Mouse (Mus musculus) right cerebral cortex, postnatal 4 days (tissue): ENCODE data around the gene Olfr1199.

Source experiments
- DNase-seq: peaks from one replicate; pipeline ENCODE4 v3.0.0-alpha.2; 2022

Olfr1199 gene

DNA sequence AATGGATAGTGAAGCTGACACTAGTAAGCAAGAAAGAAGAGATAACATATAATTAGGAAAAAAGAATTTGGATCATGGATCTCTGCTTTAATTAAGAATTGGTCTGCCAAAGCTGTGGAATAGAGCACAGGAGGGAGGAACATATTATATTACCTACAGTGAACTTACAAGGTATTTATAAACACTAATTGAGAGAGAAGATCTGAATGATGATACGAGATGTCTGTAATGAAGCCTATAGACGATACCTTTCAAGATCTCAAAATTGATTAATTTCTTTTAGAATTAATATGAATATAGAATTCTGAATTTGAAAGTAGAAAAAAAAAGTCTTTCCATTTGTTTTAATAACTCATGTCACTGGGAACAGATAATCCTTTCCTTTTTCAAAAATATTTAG lies at the start of gene Olfr1199:
TSS of gene Olfr1199 (minus strand) at position 101 of the 400 bp plus-strand sequence.
- no peak for DNase-seq

DNA sequence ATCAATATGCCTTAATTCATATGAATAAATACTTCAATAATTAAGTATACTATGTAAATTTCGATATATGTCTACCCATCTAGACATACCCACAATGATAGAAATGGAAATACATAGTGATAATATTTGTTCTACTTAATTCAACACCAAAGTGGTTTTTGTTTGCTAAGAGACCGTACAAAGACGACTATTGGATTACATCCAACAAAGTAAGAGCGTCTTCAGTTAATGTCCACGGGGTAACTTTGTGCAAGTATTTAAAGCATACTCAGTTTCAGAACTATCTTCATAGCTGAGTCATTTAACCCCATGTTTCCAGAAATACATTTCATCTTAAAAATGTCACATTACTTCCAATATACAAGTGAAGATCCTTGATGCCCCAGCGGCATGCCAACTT lies 32.5 kb upstream of the Olfr1199 start, which contains the start of gene Olfr1201:
TSS of gene Olfr1201 (plus strand) at position 301 of the 400 bp plus-strand sequence.
- no peak for DNase-seq

DNA sequence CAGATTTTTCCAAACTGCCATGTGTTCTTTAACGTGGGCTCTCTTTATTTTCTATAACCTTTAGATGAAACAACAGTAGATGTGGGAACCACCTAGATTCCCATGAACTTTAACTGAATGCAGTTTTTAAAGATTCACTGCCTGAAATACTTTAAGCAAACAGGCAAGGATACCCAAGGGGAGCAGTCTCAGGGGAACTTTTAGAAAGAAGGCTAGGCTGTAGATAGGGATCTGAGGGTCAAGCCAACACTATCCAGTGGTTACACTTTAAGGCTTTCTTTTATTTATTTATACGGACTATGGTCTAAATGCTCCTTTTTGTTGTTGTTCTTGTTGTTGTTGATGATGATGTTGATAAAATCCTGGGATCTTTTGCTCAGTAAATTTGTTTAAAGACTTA lies 10.1 kb upstream of the Olfr1199 start, which contains the start of gene Olfr1200:
TSS of gene Olfr1200 (minus strand) at position 101 of the 400 bp plus-strand sequence.
- DNase-seq = no peak

DNA sequence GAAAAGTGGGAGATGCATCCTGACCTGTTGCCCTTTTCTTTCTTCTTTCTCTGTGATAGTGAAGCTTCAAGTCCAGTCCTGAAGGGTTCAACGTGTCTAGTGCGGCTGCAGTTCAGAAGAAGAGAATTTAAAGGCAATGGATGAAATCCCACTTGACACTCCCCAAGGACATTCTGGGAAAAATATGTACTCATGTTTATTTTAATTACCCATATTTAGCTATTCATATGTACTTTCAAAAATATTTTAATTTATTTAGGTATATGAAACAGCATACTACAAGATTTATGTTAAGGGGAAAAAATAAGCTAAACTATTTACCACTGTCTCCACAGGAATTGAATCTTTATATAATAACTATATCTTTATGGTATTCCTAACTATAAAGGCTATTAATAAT lies 9.0 kb downstream of the Olfr1199 start, which contains the start of gene Olfr1198:
TSS of gene Olfr1198 (minus strand) at position 101 of the 400 bp plus-strand sequence.
- DNase-seq = no peak

DNA sequence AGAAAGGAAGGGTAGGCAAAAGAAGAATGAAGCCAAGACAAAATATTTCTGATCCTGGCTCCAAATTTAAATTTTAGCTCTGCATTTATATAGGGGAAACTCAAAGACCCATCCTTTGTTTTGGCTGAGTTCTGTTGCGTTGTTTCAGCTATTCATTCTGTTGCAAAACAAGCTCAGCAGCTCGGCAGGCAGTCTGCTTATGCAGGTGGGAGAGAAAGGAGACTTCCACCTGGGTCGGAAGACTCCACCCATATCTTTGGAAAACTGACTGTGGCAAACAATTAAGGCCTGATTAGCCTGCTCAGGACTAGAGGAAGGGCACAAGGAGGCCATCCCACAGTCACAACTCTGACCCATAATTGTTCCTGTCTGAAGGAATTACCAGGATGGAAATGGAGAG lies 16.9 kb downstream of the Olfr1199 start:
- no peak for DNase-seq

DNA sequence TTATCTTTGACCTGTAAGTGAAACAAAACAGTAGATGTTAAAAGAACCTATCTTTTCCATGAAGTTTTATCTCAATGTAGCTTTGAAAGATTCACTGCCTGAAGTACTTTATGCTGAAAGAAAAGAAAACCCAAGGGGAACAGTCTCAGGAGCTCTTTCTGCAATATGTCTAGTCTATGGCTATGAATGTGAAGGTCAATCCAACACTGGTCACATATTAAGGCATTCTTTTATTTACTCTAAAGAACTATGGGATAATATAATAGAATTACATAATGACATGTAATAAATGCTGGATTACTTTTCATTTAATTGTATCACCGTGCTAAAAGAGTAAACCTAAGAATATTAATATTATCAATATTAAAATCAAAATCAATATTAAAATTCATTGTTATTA lies 28.0 kb downstream of the Olfr1199 start, which contains the start of gene Olfr1197:
TSS of gene Olfr1197 (minus strand) at position 101 of the 400 bp plus-strand sequence.
- DNase-seq = no peak

DNA sequence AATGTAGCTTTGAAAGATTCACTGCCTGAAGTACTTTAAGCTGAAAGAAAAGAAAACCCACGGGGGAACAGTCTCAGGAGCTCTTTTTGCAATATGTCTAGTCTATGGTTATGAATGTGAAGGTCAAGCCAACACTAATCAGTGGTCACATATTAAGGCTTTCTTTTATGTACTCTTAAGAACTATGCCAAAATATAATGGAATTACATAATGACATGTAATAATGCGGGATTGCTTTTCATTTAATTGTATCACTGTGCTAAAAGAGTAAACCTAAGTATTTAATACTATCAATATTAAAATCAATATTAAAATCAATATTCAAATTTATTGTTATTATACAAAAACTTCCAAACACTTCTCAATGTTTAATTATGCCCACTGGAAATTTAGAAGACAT lies 55.8 kb downstream of the Olfr1199 start, which contains the start of gene Olfr1196:
TSS of gene Olfr1196 (minus strand) at position 101 of the 400 bp plus-strand sequence.
- DNase-seq = no peak
